Mouse (Mus musculus) embryonic fibroblast, embryonic 13.5 days (primary cell): ENCODE data around the gene Plin3.

Experiments used
- CTCF ChIP-seq: IDR thresholded peaks from 2 replicates; pipeline ENCODE4 v1.5.1; 2011; ENCODE audit warnings: mild to moderate bottlenecking, control low read depth, low read length, moderate library complexity, borderline replicate concordance; ENCODE audit not compliant: insufficient read depth
- POLR2A ChIP-seq: IDR thresholded peaks from 2 replicates; pipeline ENCODE4 v1.6.1; 2011; ENCODE audit warnings: low read depth, mild to moderate bottlenecking, control low read depth, low read length, moderate library complexity

DNA sequence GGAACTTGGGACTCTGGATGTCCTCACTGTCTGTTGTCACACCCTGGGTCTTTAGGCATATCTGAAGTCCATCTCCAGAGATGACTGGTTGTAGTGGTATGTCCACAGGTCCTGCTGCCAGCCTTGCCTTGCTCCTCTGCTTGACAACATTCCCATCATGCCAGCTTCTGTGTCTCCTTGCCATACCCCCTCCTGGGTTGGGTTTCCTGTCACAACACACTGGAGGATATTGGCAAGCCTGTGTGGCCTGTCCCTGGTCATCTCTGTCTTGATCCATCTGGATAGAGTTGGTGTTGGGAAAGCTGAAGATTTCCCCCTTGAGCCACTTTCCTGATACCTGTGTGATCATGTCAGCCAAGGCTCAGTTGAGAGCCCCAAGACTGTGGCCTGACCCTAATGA lies 48.0 kb upstream of the Plin3 start:
- no peak for TF ChIP-seq CTCF
- TF ChIP-seq POLR2A = no peak
